Mouse (Mus musculus): ENCODE results near the gene Dcaf7. TPM values are rescaled to one million over a fixed set of nuclear protein-coding genes. Genes with fewer than 3 reads are reported as not detected.

The Dcaf7 gene
- polyA plus RNA-seq, 1 experiment from 2014 or later, result 75.3 TPM

GRCm38 (mm10) chr11:106005970-106006369, 30.7 kb upstream of the Dcaf7 start:
- no peaks in the 10 kb centered on the region for H3K36me3 ChIP-seq (ENCODE audit: control insufficient read depth, insufficient read depth, low read length)
- 0 out of 2 replicates have a peak, but pooled peaks cover 3% of the 10 kb centered on the region for H3K4me1 ChIP-seq (ENCODE audit: control insufficient read depth, insufficient read depth, low read length)
- no peaks in the 10 kb centered on the region for H3K27me3 ChIP-seq (ENCODE audit: control insufficient read depth, insufficient read depth, low read length)
- no peak overlapping the region for H3K4me2 ChIP-seq (ENCODE audit: low read depth, severe bottlenecking)
- no peak overlapping the region for H3K27ac ChIP-seq (replicated peaks; ENCODE audit: low read depth, low read length)
- no peaks in the 10 kb centered on the region for H3K9me3 ChIP-seq (ENCODE audit: control insufficient read depth, low read length)
- DNase-seq (ENCODE audit: low spot score), result no peak
- WGBS, result 64% methylated on average over 5 of the region's 5 CpGs
- ATAC-seq (ENCODE audit: insufficient number of reproducible peaks, low FRiP score, low TSS enrichment, low read depth), result no peak
- no peak overlapping the region for H3K4me3 ChIP-seq (ENCODE audit: low read depth, low read length)
- H3K9ac ChIP-seq (ENCODE audit: low read length), result no peak overlapping the region

GRCm38 (mm10) chr11:106007821-106008220, 28.9 kb upstream of the Dcaf7 start, which contains the start of gene Kcnh6:
TSS of gene Kcnh6 (plus strand) at chr11:106008124.
- Histone ChIP-seq H3K9ac (ENCODE audit: low read length) (no peak within 1 kb of the TSS), H3K4me1 (ENCODE audit: control insufficient read depth, insufficient read depth, low read length) (0 out of 2 replicates have a peak, but pooled peaks cover 3% of the 10 kb centered on the region), H3K4me2 (ENCODE audit: low read depth, severe bottlenecking) (peak within 1 kb of the TSS; percentile 35), H3K36me3 (ENCODE audit: control insufficient read depth, insufficient read depth, low read length) (no peaks in the 10 kb centered on the region), H3K9me3 (ENCODE audit: control insufficient read depth, low read length) (no peaks in the 10 kb centered on the region), H3K4me3 (ENCODE audit: low read depth, low read length) (no peak within 1 kb of the TSS), H3K27me3 (ENCODE audit: control insufficient read depth, insufficient read depth, low read length) (no peaks in the 10 kb centered on the region), H3K27ac (replicated peaks; ENCODE audit: low read depth, low read length) (no peak within 1 kb of the TSS)
- under 1% methylated on average over 25 of the region's 25 CpGs for WGBS
- ATAC-seq (ENCODE audit: insufficient number of reproducible peaks, low FRiP score, low TSS enrichment, low read depth) (no peak), DNase-seq (ENCODE audit: low spot score) (peak; percentile 91)

GRCm38 (mm10) chr11:106012711-106013110, 24.0 kb upstream of the Dcaf7 start:
- no peaks in the 10 kb centered on the region for H3K27me3 ChIP-seq (ENCODE audit: control insufficient read depth, insufficient read depth, low read length)
- WGBS, result 55% methylated on average over 7 of the region's 7 CpGs
- H3K27ac ChIP-seq (replicated peaks; ENCODE audit: low read depth, low read length), result no peak overlapping the region
- no peak for ATAC-seq (ENCODE audit: insufficient number of reproducible peaks, low FRiP score, low TSS enrichment, low read depth)
- no peak overlapping the region for H3K4me3 ChIP-seq (ENCODE audit: low read depth, low read length)
- H3K4me2 ChIP-seq (ENCODE audit: low read depth, severe bottlenecking), result no peak overlapping the region
- DNase-seq (ENCODE audit: low spot score), result no peak
- no peaks in the 10 kb centered on the region for H3K9me3 ChIP-seq (ENCODE audit: control insufficient read depth, low read length)
- 0 out of 2 replicates have a peak, but pooled peaks cover 3% of the 10 kb centered on the region for H3K4me1 ChIP-seq (ENCODE audit: control insufficient read depth, insufficient read depth, low read length)
- no peak overlapping the region for H3K9ac ChIP-seq (ENCODE audit: low read length)
- H3K36me3 ChIP-seq (ENCODE audit: control insufficient read depth, insufficient read depth, low read length), result no peaks in the 10 kb centered on the region

GRCm38 (mm10) chr11:106013556-106014225, 23.0 kb upstream of the Dcaf7 start:
- H3K36me3 ChIP-seq (ENCODE audit: control insufficient read depth, insufficient read depth, low read length), result no peaks in the 10 kb centered on the region
- H3K27ac ChIP-seq (replicated peaks; ENCODE audit: low read depth, low read length), result no peak overlapping the region
- no peak for ATAC-seq (ENCODE audit: insufficient number of reproducible peaks, low FRiP score, low TSS enrichment, low read depth)
- no peak overlapping the region for H3K4me2 ChIP-seq (ENCODE audit: low read depth, severe bottlenecking)
- H3K4me1 ChIP-seq (ENCODE audit: control insufficient read depth, insufficient read depth, low read length), result no peaks in the 10 kb centered on the region
- no peak overlapping the region for H3K4me3 ChIP-seq (ENCODE audit: low read depth, low read length)
- H3K9me3 ChIP-seq (ENCODE audit: control insufficient read depth, low read length), result no peaks in the 10 kb centered on the region
- H3K9ac ChIP-seq (ENCODE audit: low read length), result no peak overlapping the region
- DNase-seq (ENCODE audit: low spot score), result no peak
- no peaks in the 10 kb centered on the region for H3K27me3 ChIP-seq (ENCODE audit: control insufficient read depth, insufficient read depth, low read length)
- WGBS, result 70% methylated on average over 11 of the region's 11 CpGs

- Histone ChIP-seq H3K4me1 (ENCODE audit: control insufficient read depth, insufficient read depth, low read length) (peaks cover 5% of the 10 kb centered on the region), H3K27ac (replicated peaks; ENCODE audit: low read depth, low read length) (no peak overlapping the region), H3K27me3 (ENCODE audit: control insufficient read depth, insufficient read depth, low read length) (peaks cover 20% of the 10 kb centered on the region), H3K4me2 (ENCODE audit: low read depth, severe bottlenecking) (no peak overlapping the region), H3K36me3 (ENCODE audit: control insufficient read depth, insufficient read depth, low read length) (no peaks in the 10 kb centered on the region), H3K9ac (ENCODE audit: low read length) (no peak overlapping the region), H3K9me3 (ENCODE audit: control insufficient read depth, low read length) (no peaks in the 10 kb centered on the region), H3K4me3 (ENCODE audit: low read depth, low read length) (no peak overlapping the region)
- ATAC-seq (ENCODE audit: insufficient number of reproducible peaks, low FRiP score, low TSS enrichment, low read depth) (no peak), DNase-seq (ENCODE audit: low spot score) (no peak)
- 81% methylated on average over 5 of the region's 5 CpGs for WGBS
Measured at GRCm38 (mm10) chr11:106016440-106016839, 20.2 kb upstream of the Dcaf7 start.

- Histone ChIP-seq H3K4me1 (ENCODE audit: control insufficient read depth, insufficient read depth, low read length) (peaks cover 5% of the 10 kb centered on the region), H3K27me3 (ENCODE audit: control insufficient read depth, insufficient read depth, low read length) (peaks cover 22% of the 10 kb centered on the region), H3K9me3 (ENCODE audit: control insufficient read depth, low read length) (no peaks in the 10 kb centered on the region), H3K27ac (replicated peaks; ENCODE audit: low read depth, low read length) (no peak overlapping the region), H3K4me3 (ENCODE audit: low read depth, low read length) (peak overlapping the region; percentile 20), H3K36me3 (ENCODE audit: control insufficient read depth, insufficient read depth, low read length) (no peaks in the 10 kb centered on the region), H3K9ac (ENCODE audit: low read length) (no peak overlapping the region), H3K4me2 (ENCODE audit: low read depth, severe bottlenecking) (peak overlapping the region; percentile 58)
- peak; percentile 40 for DNase-seq (ENCODE audit: low spot score)
- WGBS, result under 1% methylated on average over 50 of the region's 50 CpGs
- ATAC-seq (ENCODE audit: insufficient number of reproducible peaks, low FRiP score, low TSS enrichment, low read depth), result 0 out of 2 replicates have a peak, but pooled peaks have one; percentile 23
Measured at GRCm38 (mm10) chr11:106020051-106020763, 16.5 kb upstream of the Dcaf7 start.

GRCm38 (mm10) chr11:106025774-106026173, 10.9 kb upstream of the Dcaf7 start:
- Histone ChIP-seq H3K27ac (replicated peaks; ENCODE audit: low read depth, low read length) (no peak overlapping the region), H3K9me3 (ENCODE audit: control insufficient read depth, low read length) (no peaks in the 10 kb centered on the region), H3K9ac (ENCODE audit: low read length) (no peak overlapping the region), H3K4me2 (ENCODE audit: low read depth, severe bottlenecking) (no peak overlapping the region), H3K4me1 (ENCODE audit: control insufficient read depth, insufficient read depth, low read length) (no peaks in the 10 kb centered on the region), H3K4me3 (ENCODE audit: low read depth, low read length) (no peak overlapping the region), H3K27me3 (ENCODE audit: control insufficient read depth, insufficient read depth, low read length) (peaks cover 8% of the 10 kb centered on the region), H3K36me3 (ENCODE audit: control insufficient read depth, insufficient read depth, low read length) (no peaks in the 10 kb centered on the region)
- 94% methylated on average over 3 of the region's 3 CpGs for WGBS
- ATAC-seq (ENCODE audit: insufficient number of reproducible peaks, low FRiP score, low TSS enrichment, low read depth), result no peak
- DNase-seq (ENCODE audit: low spot score), result no peak

- ATAC-seq (ENCODE audit: insufficient number of reproducible peaks, low FRiP score, low TSS enrichment, low read depth) (no peak), DNase-seq (ENCODE audit: low spot score) (peak; percentile 74)
- 40% methylated on average over 11 of the region's 11 CpGs for WGBS
- H3K9ac ChIP-seq (ENCODE audit: low read length), result no peak overlapping the region
- no peak overlapping the region for H3K27ac ChIP-seq (replicated peaks; ENCODE audit: low read depth, low read length)
- no peaks in the 10 kb centered on the region for H3K36me3 ChIP-seq (ENCODE audit: control insufficient read depth, insufficient read depth, low read length)
- no peaks in the 10 kb centered on the region for H3K4me1 ChIP-seq (ENCODE audit: control insufficient read depth, insufficient read depth, low read length)
- H3K27me3 ChIP-seq (ENCODE audit: control insufficient read depth, insufficient read depth, low read length), result 0 out of 2 replicates have a peak, but pooled peaks cover under 1% of the 10 kb centered on the region
- H3K9me3 ChIP-seq (ENCODE audit: control insufficient read depth, low read length), result no peaks in the 10 kb centered on the region
- H3K4me3 ChIP-seq (ENCODE audit: low read depth, low read length), result no peak overlapping the region
- no peak overlapping the region for H3K4me2 ChIP-seq (ENCODE audit: low read depth, severe bottlenecking)
Measured at GRCm38 (mm10) chr11:106026465-106027151, 10.1 kb upstream of the Dcaf7 start.
